Mouse (Mus musculus) c-Kit-positive CD71-positive TER-119-positive erythroid progenitor cells, embryonic 14.5 days (primary cell): ENCODE results near the gene Gm5269.

Experiments used
- DNase-seq: peaks from one replicate; pipeline ENCODE4 v3.0.0-alpha.2; 2013; ENCODE audit warnings: low spot score

Gm5269 gene

GRCm38 (mm10) chr1:45877463-45877862, 12.6 kb downstream of the Gm5269 start:
- no peak for DNase-seq

GRCm38 (mm10) chr1:45876450-45877198, 13.4 kb downstream of the Gm5269 start:
- DNase-seq: no peak

GRCm38 (mm10) chr1:45875640-45876039, 14.4 kb downstream of the Gm5269 start:
- peak; percentile 34 for DNase-seq

- DNase-seq: peak; percentile 78
Measured at GRCm38 (mm10) chr1:45873250-45873649, 16.8 kb downstream of the Gm5269 start.

- no peak for DNase-seq
Measured at GRCm38 (mm10) chr1:45868479-45869137, 21.5 kb downstream of the Gm5269 start.

GRCm38 (mm10) chr1:45868050-45868449, 22.0 kb downstream of the Gm5269 start:
- no peak for DNase-seq

- no peak for DNase-seq
Measured at GRCm38 (mm10) chr1:45866288-45867018, 23.6 kb downstream of the Gm5269 start.

- DNase-seq: no peak
Measured at GRCm38 (mm10) chr1:45865727-45866126, 24.3 kb downstream of the Gm5269 start.

GRCm38 (mm10) chr1:45865316-45865715, 24.8 kb downstream of the Gm5269 start:
- no peak for DNase-seq

- DNase-seq: no peak
Measured at GRCm38 (mm10) chr1:45864564-45865014, 25.5 kb downstream of the Gm5269 start.

GRCm38 (mm10) chr1:45863641-45864040, 26.4 kb downstream of the Gm5269 start:
- DNase-seq: no peak

GRCm38 (mm10) chr1:45861162-45861561, 28.9 kb downstream of the Gm5269 start:
- DNase-seq: no peak

GRCm38 (mm10) chr1:45860349-45860748, 29.7 kb downstream of the Gm5269 start:
- no peak for DNase-seq

GRCm38 (mm10) chr1:45858038-45858437, 32.0 kb downstream of the Gm5269 start:
- DNase-seq: no peak

- no peak for DNase-seq
Measured at GRCm38 (mm10) chr1:45845466-45845865, 44.6 kb downstream of the Gm5269 start.
